Mouse (Mus musculus) forebrain, embryonic 10.5 days (tissue): ENCODE data around the gene 4932415D10Rik. TPM values are rescaled to one million over a fixed set of nuclear protein-coding genes. Genes with fewer than 3 reads are reported as not detected.

ENCODE experiments used
- DNase-seq: peaks from one replicate; pipeline ENCODE4 v3.0.0-alpha.2; 2017; ENCODE audit warnings: low spot score; ENCODE audit errors: extremely low spot score
- H3K27ac ChIP-seq: fragments of 300-500 bp; sonication (generic); 2 replicates; pipeline ENCODE4 v1.5.1; 2016; ENCODE audit warnings: mild to moderate bottlenecking
- H3K27me3 ChIP-seq: fragments of 300-500 bp; sonication (generic); 2 replicates; pipeline ENCODE4 v1.6.1; 2016; ENCODE audit warnings: mild to moderate bottlenecking; ENCODE audit not compliant: poor library complexity, severe bottlenecking
- H3K36me3 ChIP-seq: fragments of 300-500 bp; sonication (generic); replicated peaks from 2 replicates; pipeline ENCODE4 v1.6.1; 2016; ENCODE audit warnings: mild to moderate bottlenecking, moderate library complexity
- H3K4me1 ChIP-seq: fragments of 300-500 bp; sonication (generic); 2 replicates; pipeline ENCODE4 v1.6.1; 2016
- H3K4me3 ChIP-seq: fragments of 300-500 bp; sonication (generic); 2 replicates; pipeline ENCODE4 v1.5.1; 2016; ENCODE audit warnings: mild to moderate bottlenecking, moderate library complexity
- H3K9me3 ChIP-seq: fragments of 300-500 bp; sonication (generic); 2 replicates; pipeline ENCODE4 v1.6.1; 2016; ENCODE audit warnings: mild to moderate bottlenecking, moderate library complexity
- WGBS: fragments of 180-500 bp; shearing (Covaris S2); methylation state at CpG from one replicate; pipeline ENCODE4 v1.1.7; 2016; 5-methylcytosine and 5-hydroxymethylcytosine counted together
- polyA plus RNA-seq: library from polyadenylated mRNA; unstranded; fragments of >200 nt; fragmentation: Nextera tagmentation; extraction: Ambion mirVana; gene quantifications from 2 replicates; pipeline ENCODE4 v1.2.1, GENCODE M21; 2016

The 4932415D10Rik gene
- polyA plus RNA-seq: not detected in 2 replicates

- no peak within 1 kb of the TSS for H3K4me3 ChIP-seq
- no peak for DNase-seq
- no peaks in the 10 kb centered on the region for H3K4me1 ChIP-seq
- no peak within 1 kb of the TSS for H3K27ac ChIP-seq
- H3K27me3 ChIP-seq: no peaks in the 10 kb centered on the region
- WGBS: 96% methylated on average over 1 of the region's 1 CpGs
- H3K36me3 ChIP-seq: no peaks in the 10 kb centered on the region
- peaks cover 40% of the 10 kb centered on the region for H3K9me3 ChIP-seq
Measured at GRCm38 (mm10) chr10:82316482-82316881, at the start of gene 4932415D10Rik. 4932415D10Rik (minus strand) TSS chr10:82316582.

GRCm38 (mm10) chr10:82361911-82362310, 45.5 kb upstream of the 4932415D10Rik start:
- no peak for DNase-seq
- WGBS: 91% methylated on average over 9 of the region's 9 CpGs
- Histone ChIP-seq H3K36me3 (peaks cover 48% of the 10 kb centered on the region), H3K4me3 (no peak overlapping the region), H3K27me3 (no peaks in the 10 kb centered on the region), H3K27ac (no peak overlapping the region), H3K4me1 (no peaks in the 10 kb centered on the region), H3K9me3 (peaks cover 80% of the 10 kb centered on the region)

- DNase-seq: no peak
- H3K4me3 ChIP-seq: no peak overlapping the region
- H3K9me3 ChIP-seq: peaks cover 51% of the 10 kb centered on the region
- H3K4me1 ChIP-seq: peaks cover 4% of the 10 kb centered on the region; the same call in 1 of the 2 replicates
- H3K36me3 ChIP-seq: peaks cover 34% of the 10 kb centered on the region
- H3K27me3 ChIP-seq: no peaks in the 10 kb centered on the region
- WGBS: 94% methylated on average over 4 of the region's 4 CpGs
- no peak overlapping the region for H3K27ac ChIP-seq
Measured at GRCm38 (mm10) chr10:82355401-82355800, 39.0 kb upstream of the 4932415D10Rik start.

GRCm38 (mm10) chr10:82354083-82355010, 38.0 kb upstream of the 4932415D10Rik start, which contains the start of gene Gm4924:
Gm4924 (plus strand) TSS chr10:82354255.
- 7% methylated on average over 34 of the region's 34 CpGs for WGBS
- peak; percentile 86 for DNase-seq
- H3K4me1 ChIP-seq: peaks cover 4% of the 10 kb centered on the region; the same call in 1 of the 2 replicates
- H3K4me3 ChIP-seq: peak within 1 kb of the TSS; percentile 68
- H3K9me3 ChIP-seq: peaks cover 40% of the 10 kb centered on the region
- H3K36me3 ChIP-seq: peaks cover 29% of the 10 kb centered on the region
- H3K27ac ChIP-seq: peak within 1 kb of the TSS; percentile 93
- no peaks in the 10 kb centered on the region for H3K27me3 ChIP-seq

GRCm38 (mm10) chr10:82329826-82330225, 13.4 kb upstream of the 4932415D10Rik start:
- Histone ChIP-seq H3K9me3 (peaks cover 6% of the 10 kb centered on the region; the same call in 1 of the 2 replicates), H3K27me3 (no peaks in the 10 kb centered on the region), H3K36me3 (no peaks in the 10 kb centered on the region), H3K4me3 (no peak overlapping the region), H3K27ac (no peak overlapping the region), H3K4me1 (no peaks in the 10 kb centered on the region)
- no peak for DNase-seq
- WGBS: 78% methylated on average over 5 of the region's 5 CpGs

GRCm38 (mm10) chr10:82320134-82320533, 3.8 kb upstream of the 4932415D10Rik start:
- WGBS: 67% methylated on average over 3 of the region's 3 CpGs
- H3K4me1 ChIP-seq: no peaks in the 10 kb centered on the region
- no peaks in the 10 kb centered on the region for H3K36me3 ChIP-seq
- no peak for DNase-seq
- peaks cover 43% of the 10 kb centered on the region for H3K9me3 ChIP-seq
- no peaks in the 10 kb centered on the region for H3K27me3 ChIP-seq
- H3K4me3 ChIP-seq: no peak overlapping the region
- no peak overlapping the region for H3K27ac ChIP-seq

- Histone ChIP-seq H3K4me1 (no peaks in the 10 kb centered on the region), H3K27me3 (no peaks in the 10 kb centered on the region), H3K36me3 (no peaks in the 10 kb centered on the region), H3K27ac (no peak overlapping the region), H3K4me3 (no peak overlapping the region), H3K9me3 (peaks cover 40% of the 10 kb centered on the region)
- 60% methylated on average over 2 of the region's 2 CpGs for WGBS
- DNase-seq: no peak
Measured at GRCm38 (mm10) chr10:82296440-82296839, 19.9 kb downstream of the 4932415D10Rik start.

GRCm38 (mm10) chr10:82257331-82257730, 59.1 kb downstream of the 4932415D10Rik start:
- H3K27me3 ChIP-seq: no peaks in the 10 kb centered on the region
- H3K36me3 ChIP-seq: no peaks in the 10 kb centered on the region
- no peak overlapping the region for H3K27ac ChIP-seq
- H3K4me3 ChIP-seq: no peak overlapping the region
- DNase-seq: no peak
- H3K9me3 ChIP-seq: peaks cover 45% of the 10 kb centered on the region
- WGBS: 79% methylated on average over 2 of the region's 2 CpGs
- no peaks in the 10 kb centered on the region for H3K4me1 ChIP-seq

- no peaks in the 10 kb centered on the region for H3K27me3 ChIP-seq
- no peaks in the 10 kb centered on the region for H3K36me3 ChIP-seq
- H3K9me3 ChIP-seq: peaks cover 4% of the 10 kb centered on the region; the same call in 1 of the 2 replicates
- DNase-seq: no peak
- peaks cover 8% of the 10 kb centered on the region for H3K4me1 ChIP-seq
- no peak overlapping the region for H3K4me3 ChIP-seq
- H3K27ac ChIP-seq: no peak overlapping the region
Measured at GRCm38 (mm10) chr10:82245021-82245420, 71.4 kb downstream of the 4932415D10Rik start.

GRCm38 (mm10) chr10:82241401-82241788, 75.0 kb downstream of the 4932415D10Rik start:
- 73% methylated on average over 5 of the region's 5 CpGs for WGBS
- Histone ChIP-seq H3K27me3 (no peaks in the 10 kb centered on the region), H3K36me3 (peaks cover 26% of the 10 kb centered on the region), H3K4me3 (peak overlapping the region; percentile 65), H3K9me3 (peaks cover 29% of the 10 kb centered on the region), H3K4me1 (peaks cover 10% of the 10 kb centered on the region), H3K27ac (peak overlapping the region; percentile 87)
- no peak for DNase-seq

GRCm38 (mm10) chr10:82240742-82241400, 75.5 kb downstream of the 4932415D10Rik start, which contains the start of gene Zfp938:
Zfp938 (minus strand) TSS chr10:82241280.
- Histone ChIP-seq H3K36me3 (peaks cover 31% of the 10 kb centered on the region), H3K4me1 (peaks cover 10% of the 10 kb centered on the region), H3K4me3 (peak within 1 kb of the TSS; percentile 65), H3K27me3 (no peaks in the 10 kb centered on the region), H3K9me3 (peaks cover 34% of the 10 kb centered on the region), H3K27ac (peak within 1 kb of the TSS; percentile 87)
- WGBS: 7% methylated on average over 27 of the region's 27 CpGs
- DNase-seq: peak; percentile 80
